Mouse (Mus musculus) C2C12 (cell line): ENCODE measurements around the gene Rere. TPM values are rescaled to one million over a fixed set of nuclear protein-coding genes. Genes with fewer than 3 reads are reported as not detected.

Experiments used
- H3K27me3 ChIP-seq: one replicate; pipeline ENCODE4 v1.6.1; 2011; ENCODE audit not compliant: control insufficient read depth, insufficient read depth, insufficient read length
- H3K36me3 ChIP-seq: one replicate; pipeline ENCODE4 v1.6.1; 2011; ENCODE audit not compliant: control insufficient read depth, insufficient read depth
- H3K4me3 ChIP-seq: one replicate; pipeline ENCODE4 v1.5.1; 2011; ENCODE audit warnings: mild to moderate bottlenecking, control low read depth; ENCODE audit not compliant: poor library complexity, insufficient read depth, severe bottlenecking
- H3K79me2 ChIP-seq: one replicate; pipeline ENCODE4 v1.6.1; 2011; ENCODE audit not compliant: control insufficient read depth, insufficient read depth
- H3K79me3 ChIP-seq: one replicate; pipeline ENCODE4 v1.6.1; 2011; ENCODE audit warnings: low read depth, control low read depth
- H3ac ChIP-seq: one replicate; pipeline ENCODE3; 2011; ENCODE audit warnings: low read depth; ENCODE audit not compliant: control insufficient read depth, insufficient read length
- CEBPB ChIP-seq: IDR thresholded peaks from one replicate; pipeline ENCODE4 v1.6.1; 2011; ENCODE audit warnings: low read depth, mild to moderate bottlenecking, control low read depth, moderate library complexity
- CTCF ChIP-seq: IDR thresholded peaks from one replicate; pipeline ENCODE4 v1.5.1; 2011; ENCODE audit not compliant: control insufficient read depth, insufficient read depth, insufficient read length
- FOSL1 ChIP-seq: IDR thresholded peaks from one replicate; pipeline ENCODE4 v1.8.0; 2011; ENCODE audit warnings: mild to moderate bottlenecking, low read length; ENCODE audit not compliant: poor library complexity, insufficient read depth, severe bottlenecking
- MAX ChIP-seq: IDR thresholded peaks from one replicate; pipeline ENCODE4 v1.6.1; 2011; ENCODE audit warnings: mild to moderate bottlenecking, control low read depth
- MYOD1 ChIP-seq: IDR thresholded peaks from one replicate; pipeline ENCODE4 v1.6.1; 2011; ENCODE audit warnings: low read depth; ENCODE audit not compliant: control insufficient read depth, insufficient read length
- MYOG ChIP-seq: IDR thresholded peaks from one replicate; pipeline ENCODE4 v1.6.1; 2011; ENCODE audit not compliant: control insufficient read depth, insufficient read length; ENCODE audit errors: extremely low read depth
- USF1 ChIP-seq: IDR thresholded peaks from one replicate; pipeline ENCODE4 v1.6.1; 2011; ENCODE audit warnings: low read depth, mild to moderate bottlenecking, control low read depth, moderate library complexity
- polyA plus RNA-seq: library from polyadenylated mRNA; unstranded; fragments of >200 nt; fragmentation: generic; extraction: Trizol; gene quantifications from one replicate; pipeline ENCODE4 v1.2.1, GENCODE M21; 2012; ENCODE audit warnings: missing spikeins

The Rere gene
- polyA plus RNA-seq, 1 experiment = 27.1 TPM

- no peak for TF ChIP-seq CTCF
- no peak for TF ChIP-seq MYOD1
- no peak for TF ChIP-seq MAX
- no peak for TF ChIP-seq USF1
- no peak for TF ChIP-seq CEBPB
- TF ChIP-seq MYOG = no peak
- TF ChIP-seq FOSL1 = no peak
- no peak overlapping the region for H3K4me3 ChIP-seq
- H3K27me3 ChIP-seq = no peaks in the 10 kb centered on the region
- no peaks in the 10 kb centered on the region for H3K36me3 ChIP-seq
- H3K79me2 ChIP-seq = peaks cover 83% of the 10 kb centered on the region
- peaks cover 46% of the 10 kb centered on the region for H3K79me3 ChIP-seq
- H3ac ChIP-seq = no peak overlapping the region
Observed at GRCm38 (mm10) chr4:150333927-150334682, 52.7 kb downstream of the Rere start.

GRCm38 (mm10) chr4:150337260-150337659, 55.8 kb downstream of the Rere start:
- Histone ChIP-seq H3ac (no peak overlapping the region), H3K4me3 (no peak overlapping the region), H3K79me3 (peaks cover 33% of the 10 kb centered on the region), H3K36me3 (no peaks in the 10 kb centered on the region), H3K79me2 (peaks cover 68% of the 10 kb centered on the region), H3K27me3 (no peaks in the 10 kb centered on the region)
- no peak for TF ChIP-seq FOSL1
- no peak for TF ChIP-seq MAX
- TF ChIP-seq MYOD1 = no peak
- TF ChIP-seq MYOG = no peak
- no peak for TF ChIP-seq USF1
- TF ChIP-seq CTCF = no peak
- TF ChIP-seq CEBPB = no peak

GRCm38 (mm10) chr4:150338906-150339650, 57.6 kb downstream of the Rere start:
- H3K27me3 ChIP-seq = no peaks in the 10 kb centered on the region
- no peak overlapping the region for H3ac ChIP-seq
- H3K79me3 ChIP-seq = peaks cover 37% of the 10 kb centered on the region
- H3K36me3 ChIP-seq = no peaks in the 10 kb centered on the region
- no peak overlapping the region for H3K4me3 ChIP-seq
- H3K79me2 ChIP-seq = peaks cover 68% of the 10 kb centered on the region
- TF ChIP-seq FOSL1 (no peak), MYOD1 (no peak), CTCF (no peak), MAX (no peak), MYOG (no peak), CEBPB (no peak), USF1 (no peak)

GRCm38 (mm10) chr4:150340796-150341525, 59.5 kb downstream of the Rere start:
- Histone ChIP-seq H3K79me2 (peaks cover 74% of the 10 kb centered on the region), H3K27me3 (no peaks in the 10 kb centered on the region)
- TF ChIP-seq USF1 (no peak), CTCF (no peak), FOSL1 (no peak), CEBPB (no peak), MYOD1 (no peak), MAX (no peak), MYOG (no peak)

GRCm38 (mm10) chr4:150344526-150344925, 63.1 kb downstream of the Rere start:
- Histone ChIP-seq H3K79me3 (peaks cover 32% of the 10 kb centered on the region), H3K36me3 (no peaks in the 10 kb centered on the region), H3K27me3 (no peaks in the 10 kb centered on the region), H3K79me2 (peaks cover 82% of the 10 kb centered on the region), H3K4me3 (no peak overlapping the region), H3ac (peak overlapping the region; percentile 40)
- TF ChIP-seq MYOD1 (no peak), CTCF (no peak)

More at GRCm38 (mm10) chr4:150340796-150341525, 59.5 kb downstream of the Rere start:
- H3K4me3 ChIP-seq = no peak overlapping the region
- H3K36me3 ChIP-seq = no peaks in the 10 kb centered on the region
- peaks cover 36% of the 10 kb centered on the region for H3K79me3 ChIP-seq
- H3ac ChIP-seq = no peak overlapping the region
